In genomic region chr12:10430999-10431398, GRCm38 (mm10) we compare ENCODE assay signal across 30 mouse cellular contexts.
"Had no signal": no experiment of that assay in that cellular context is flagged by ENCODE, and none has a peak within 500 bp of the region (broad histone marks: within the 10 kb centered on the region; RNA-seq: fewer than 3 reads in every experiment).

No protein-coding gene starts in this region.

- H3K4me3 ChIP-seq: left cerebral cortex, adult 2 months; limb, embryonic 12.5 days; limb, embryonic 13.5 days; limb, embryonic 15.5 days; liver, embryonic 12.5 days; liver, embryonic 13.5 days; liver, embryonic 15.5 days; lung, embryonic 15.5 days; megakaryocyte, embryonic 14.5 days; midbrain, embryonic 10.5 days; midbrain, embryonic 12.5 days; midbrain, embryonic 13.5 days; midbrain, embryonic 15.5 days; myocyte; neural tube, embryonic 12.5 days had no signal

- H3K9me3 ChIP-seq: limb, embryonic 12.5 days; limb, embryonic 13.5 days; limb, embryonic 15.5 days; liver, embryonic 12.5 days; liver, embryonic 13.5 days; liver, embryonic 15.5 days; lung, embryonic 15.5 days; megakaryocyte, embryonic 14.5 days; midbrain, embryonic 10.5 days; midbrain, embryonic 12.5 days; midbrain, embryonic 13.5 days; midbrain, embryonic 15.5 days; neural tube, embryonic 12.5 days had no signal

- ATAC-seq: liver, embryonic 12.5 days; liver, postnatal 0 days; lung, postnatal 0 days; midbrain, embryonic 13.5 days; midbrain, embryonic 15.5 days; midbrain, embryonic 16.5 days had no signal

- H3K27ac ChIP-seq: left cerebral cortex, adult 2 months; limb, embryonic 12.5 days; limb, embryonic 13.5 days; limb, embryonic 15.5 days; liver, embryonic 12.5 days; liver, embryonic 13.5 days; liver, embryonic 14.5 days; liver, embryonic 15.5 days; lung, embryonic 15.5 days; macrophage; midbrain, embryonic 10.5 days; midbrain, embryonic 12.5 days; midbrain, embryonic 13.5 days; midbrain, embryonic 15.5 days; neural tube, embryonic 12.5 days had no signal

- H3K36me3 ChIP-seq: limb, embryonic 12.5 days; limb, embryonic 13.5 days; limb, embryonic 15.5 days; liver, embryonic 12.5 days; liver, embryonic 13.5 days; liver, embryonic 15.5 days; lung, embryonic 15.5 days; midbrain, embryonic 10.5 days; midbrain, embryonic 12.5 days; midbrain, embryonic 13.5 days; midbrain, embryonic 15.5 days; neural tube, embryonic 12.5 days had no signal

- H3K9ac ChIP-seq: limb, embryonic 12.5 days; limb, embryonic 13.5 days; limb, embryonic 15.5 days; liver, embryonic 12.5 days; liver, embryonic 13.5 days; liver, embryonic 14.5 days; liver, embryonic 15.5 days; liver, postnatal 0 days; lung, embryonic 15.5 days; midbrain, embryonic 12.5 days; midbrain, embryonic 13.5 days; midbrain, embryonic 15.5 days; neural tube, embryonic 12.5 days had no signal

- H3K27me3 ChIP-seq: limb, embryonic 15.5 days; liver, embryonic 12.5 days; liver, embryonic 13.5 days; liver, embryonic 15.5 days; lung, embryonic 15.5 days; midbrain, embryonic 12.5 days; midbrain, embryonic 13.5 days; midbrain, embryonic 15.5 days; neural tube, embryonic 12.5 days had no signal

- DNase-seq: left cerebral cortex, postnatal 4 days; liver; liver, embryonic 13.5 days; liver, postnatal 0 days; lung, adult 18-20 months; lung, adult 2 months; lung, postnatal 10 days; lung, postnatal 36 days; lung, postnatal 4 days; midbrain, embryonic 14.5 days had no signal

- H3K4me1 ChIP-seq: limb, embryonic 12.5 days; limb, embryonic 13.5 days; limb, embryonic 15.5 days; liver, embryonic 12.5 days; liver, embryonic 13.5 days; liver, embryonic 15.5 days; megakaryocyte, embryonic 14.5 days; midbrain, embryonic 10.5 days; midbrain, embryonic 12.5 days; midbrain, embryonic 13.5 days; midbrain, embryonic 15.5 days; neural tube, embryonic 12.5 days had no signal

- H3K4me2 ChIP-seq: limb, embryonic 12.5 days; limb, embryonic 13.5 days; limb, embryonic 15.5 days; liver, embryonic 11.5 days; liver, embryonic 12.5 days; liver, embryonic 13.5 days; liver, embryonic 15.5 days; lung, embryonic 15.5 days; midbrain, embryonic 11.5 days; midbrain, embryonic 12.5 days; midbrain, embryonic 13.5 days; midbrain, embryonic 15.5 days; neural tube, embryonic 12.5 days had no signal
